Mouse (Mus musculus) right cerebral cortex, postnatal 25 days (tissue): ENCODE measurements around the gene Prrt1.

ENCODE experiments used
- DNase-seq: peaks from one replicate; pipeline ENCODE4 v3.0.0; 2022

The Prrt1 gene

DNA sequence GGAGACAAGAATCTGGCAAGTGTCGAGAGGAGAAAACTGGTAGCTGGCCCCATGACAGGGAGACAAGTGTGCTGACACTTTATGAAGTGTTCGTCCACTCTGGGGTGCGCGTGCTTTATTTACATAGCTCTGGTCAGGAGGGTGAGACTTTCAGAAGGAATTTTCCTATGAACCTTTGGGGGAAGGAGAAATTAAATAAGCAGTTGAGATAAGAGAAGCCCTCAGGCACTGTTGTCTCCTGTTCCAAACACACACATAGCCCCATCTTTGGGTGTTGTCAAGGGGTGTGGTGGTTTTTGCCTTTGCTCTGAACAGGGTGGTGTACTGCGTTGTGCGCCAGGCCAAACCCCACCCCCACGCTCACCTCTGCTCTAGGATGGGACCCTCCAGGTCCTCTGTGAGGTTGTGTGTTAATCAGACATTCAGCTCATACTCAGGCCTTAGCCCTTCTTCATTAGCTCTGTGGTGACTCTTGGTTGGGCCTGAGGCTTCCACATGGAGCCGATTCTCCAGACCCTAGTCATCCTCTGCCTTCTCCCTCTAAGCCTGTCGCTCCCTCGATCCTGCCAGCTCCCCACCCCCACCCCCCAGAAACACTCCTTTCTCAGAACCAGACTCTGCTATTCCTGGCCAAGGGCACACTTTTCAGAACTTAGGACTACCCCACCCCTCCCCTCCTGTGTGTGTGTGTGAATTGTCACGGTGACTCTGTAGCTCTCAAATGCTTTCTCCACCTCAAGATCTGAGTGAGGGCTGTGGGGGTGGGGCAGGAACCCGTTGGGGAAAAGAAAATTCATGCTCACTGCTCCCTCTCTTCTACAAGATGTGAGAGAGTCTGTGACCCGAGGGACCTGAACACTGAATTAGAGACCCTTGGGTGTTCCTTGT, 46.1 kb downstream of the Prrt1 start:
- DNase-seq: no peak

DNA sequence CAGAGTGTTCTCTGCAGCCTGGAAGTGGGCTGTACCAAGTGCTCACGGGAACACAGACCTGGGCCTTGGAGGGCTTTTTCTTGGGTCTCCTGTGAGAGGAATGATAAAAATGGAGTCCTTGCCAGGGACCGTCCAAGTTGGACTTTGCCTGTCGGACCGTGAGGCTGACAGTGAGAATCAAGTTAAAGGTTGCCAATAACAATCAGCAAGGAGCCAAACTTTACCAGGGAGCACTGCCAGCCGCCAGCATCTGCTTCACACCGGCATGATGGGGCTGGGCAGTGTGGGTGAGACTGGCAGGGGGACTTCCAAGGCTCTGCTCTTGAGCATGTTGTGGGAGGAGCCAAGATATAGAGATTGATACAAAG, 46.7 kb downstream of the Prrt1 start:
- no peak for DNase-seq

DNA sequence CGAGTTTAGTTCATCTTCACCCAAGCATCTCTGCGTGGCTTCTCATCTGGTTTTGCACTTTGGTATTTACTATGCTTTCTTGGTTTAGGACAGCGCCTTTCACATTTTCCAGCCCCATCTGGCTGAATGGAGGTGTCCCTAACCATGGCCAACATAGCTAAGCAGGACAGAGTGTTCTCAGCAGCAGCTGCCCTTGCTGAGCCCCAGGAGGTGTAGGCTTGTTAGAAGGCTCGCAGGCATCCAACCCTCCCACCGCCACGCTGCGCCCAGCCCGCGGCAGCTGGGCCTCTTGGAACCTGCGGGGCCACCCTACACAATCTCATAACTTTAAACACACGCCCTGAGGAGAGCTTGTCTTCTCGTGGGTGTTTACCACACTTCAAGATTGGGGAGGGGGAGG, 47.3 kb downstream of the Prrt1 start:
- no peak for DNase-seq

GRCm38 (mm10) chr17:34680191-34680590, 50.9 kb downstream of the Prrt1 start:
- no peak for DNase-seq

DNA sequence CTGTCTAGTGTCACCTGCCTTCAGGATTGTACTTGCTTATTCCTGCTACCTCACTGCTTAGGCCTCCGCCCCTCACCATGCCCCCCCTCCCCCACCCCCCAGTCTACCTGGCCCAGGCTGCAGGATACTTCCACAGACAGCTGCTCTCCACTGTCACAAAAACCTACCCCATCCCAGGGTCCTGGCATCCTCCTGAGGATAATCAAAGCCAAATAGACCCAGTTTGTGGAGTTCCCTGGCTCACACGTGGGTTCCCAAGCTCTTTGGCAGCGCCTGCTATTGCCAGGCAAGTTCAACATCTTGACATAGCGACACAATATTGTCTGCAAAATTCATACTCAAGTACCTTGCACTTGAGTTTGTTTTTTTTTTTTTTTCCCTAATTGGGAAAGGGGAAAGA, 51.3 kb downstream of the Prrt1 start:
- no peak for DNase-seq

DNA sequence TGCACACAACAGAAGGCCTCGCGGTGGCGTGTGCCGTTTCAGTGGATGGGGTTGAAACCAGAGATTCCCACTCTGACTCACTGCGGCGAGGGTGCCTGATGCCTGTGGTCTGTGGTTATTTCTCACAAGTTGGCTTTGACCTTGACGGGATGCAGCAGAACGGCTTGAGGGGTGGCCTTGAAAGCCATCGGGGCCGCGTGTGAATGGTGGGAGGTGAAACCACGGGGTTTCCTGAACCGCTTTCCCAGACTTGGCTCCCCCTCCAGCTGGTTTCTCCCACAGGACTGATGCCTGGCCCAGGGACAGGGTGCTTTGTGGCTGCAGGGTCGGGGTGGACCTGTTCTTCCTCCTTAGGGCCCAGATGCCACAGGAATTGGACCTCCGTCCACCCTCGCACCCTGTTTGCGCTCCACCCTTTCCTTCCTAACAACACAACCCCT, 51.8 kb downstream of the Prrt1 start:
- no peak for DNase-seq

DNA sequence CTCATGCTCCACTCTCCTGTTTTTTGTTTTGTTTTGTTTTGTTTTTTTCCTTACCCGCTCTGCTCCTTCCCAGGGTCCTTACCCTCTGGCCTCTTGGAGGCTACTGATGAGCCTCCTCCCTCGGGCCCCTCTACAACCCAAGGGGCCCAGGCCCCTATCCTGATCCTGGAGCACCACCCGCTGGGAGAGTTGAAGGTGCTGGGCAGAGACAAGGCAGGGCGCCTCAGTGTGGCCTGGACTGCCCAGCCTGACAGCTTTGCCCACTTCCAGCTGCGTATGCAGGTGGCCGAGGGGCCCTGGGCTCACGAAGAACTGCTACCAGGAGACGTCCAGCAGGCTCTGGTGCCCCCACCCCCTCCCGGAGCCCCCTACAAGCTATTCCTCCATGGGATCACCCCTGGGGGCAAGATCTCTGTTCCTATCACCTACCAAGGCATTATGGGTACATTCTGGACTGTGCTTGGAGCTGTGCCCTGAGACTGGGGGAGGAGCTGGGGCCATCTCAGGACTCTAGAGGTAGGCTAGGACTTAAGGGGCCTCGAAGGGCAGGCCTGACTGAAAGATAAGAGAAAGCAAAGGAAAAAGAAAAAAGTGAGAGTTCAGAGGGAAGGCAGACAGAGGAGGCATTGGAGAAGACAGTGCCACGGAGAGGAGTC, 52.7 kb downstream of the Prrt1 start:
- no peak for DNase-seq
